Mouse (Mus musculus): ENCODE measurements around the gene Ptgir. TPM values are rescaled to one million over a fixed set of nuclear protein-coding genes. Genes with fewer than 3 reads are reported as not detected.
A peak's percentile ranks its signal among the peaks of the same experiment; 100 is the strongest.

Gene Ptgir
- 0.18 and 0.43 TPM in 2 replicates for polyA plus RNA-seq (2016; fragmentation: Nextera tagmentation; extraction: Ambion mirVana)

GRCm38 (mm10) chr7:16906281-16906680, at the start of gene Ptgir:
Gene Ptgir, plus strand, starts transcription at chr7:16906490.
- no peak for DNase-seq (ENCODE audit: low spot score)
- Histone ChIP-seq H3K36me3 (no peaks in the 10 kb centered on the region), H3K27me3 (ENCODE audit: low read depth, poor library complexity, severe bottlenecking) (0 out of 2 replicates have a peak, but pooled peaks cover 5% of the 10 kb centered on the region), H3K9me3 (replicated peaks) (no peaks in the 10 kb centered on the region), H3K4me3 (no peak within 1 kb of the TSS), H3K4me1 (peaks cover 62% of the 10 kb centered on the region), H3K27ac (peak within 1 kb of the TSS; percentile 27)
- WGBS: 16% methylated on average over 6 of the region's 6 CpGs

GRCm38 (mm10) chr7:16858336-16858735, 48.0 kb upstream of the Ptgir start:
- peaks cover 81% of the 10 kb centered on the region for H3K36me3 ChIP-seq
- H3K9me3 ChIP-seq (replicated peaks): no peaks in the 10 kb centered on the region
- 24% methylated on average over 17 of the region's 17 CpGs for WGBS
- H3K4me3 ChIP-seq: no peak overlapping the region
- no peaks in the 10 kb centered on the region for H3K27me3 ChIP-seq (ENCODE audit: low read depth, poor library complexity, severe bottlenecking)
- H3K4me1 ChIP-seq: no peaks in the 10 kb centered on the region
- peak; percentile 63 for DNase-seq (ENCODE audit: low spot score)
- H3K27ac ChIP-seq: no peak overlapping the region

GRCm38 (mm10) chr7:16859902-16860651, 46.2 kb upstream of the Ptgir start:
- H3K27me3 ChIP-seq (ENCODE audit: low read depth, poor library complexity, severe bottlenecking): no peaks in the 10 kb centered on the region
- H3K27ac ChIP-seq: no peak overlapping the region
- 38% methylated on average over 5 of the region's 5 CpGs for WGBS
- no peaks in the 10 kb centered on the region for H3K9me3 ChIP-seq (replicated peaks)
- no peak overlapping the region for H3K4me3 ChIP-seq
- H3K4me1 ChIP-seq: 0 out of 2 replicates have a peak, but pooled peaks cover 3% of the 10 kb centered on the region
- peak; percentile 71 for DNase-seq (ENCODE audit: low spot score)
- H3K36me3 ChIP-seq: peaks cover 81% of the 10 kb centered on the region

- no peak overlapping the region for H3K27ac ChIP-seq
- no peak for DNase-seq (ENCODE audit: low spot score)
- peaks cover 89% of the 10 kb centered on the region for H3K36me3 ChIP-seq
- no peaks in the 10 kb centered on the region for H3K27me3 ChIP-seq (ENCODE audit: low read depth, poor library complexity, severe bottlenecking)
- H3K9me3 ChIP-seq (replicated peaks): no peaks in the 10 kb centered on the region
- WGBS: 94% methylated on average over 3 of the region's 3 CpGs
- no peak overlapping the region for H3K4me3 ChIP-seq
- H3K4me1 ChIP-seq: peaks cover 21% of the 10 kb centered on the region
Observed at GRCm38 (mm10) chr7:16867488-16867887, 38.8 kb upstream of the Ptgir start.

- peak; percentile 61 for DNase-seq (ENCODE audit: low spot score)
- no peaks in the 10 kb centered on the region for H3K27me3 ChIP-seq (ENCODE audit: low read depth, poor library complexity, severe bottlenecking)
- peaks cover 70% of the 10 kb centered on the region for H3K36me3 ChIP-seq
- no peaks in the 10 kb centered on the region for H3K9me3 ChIP-seq (replicated peaks)
- peak overlapping the region; percentile 41 for H3K4me3 ChIP-seq
- peaks cover 22% of the 10 kb centered on the region for H3K4me1 ChIP-seq
- WGBS: 12% methylated on average over 16 of the region's 16 CpGs
- peak overlapping the region; percentile 32; the same call in 1 of the 2 replicates for H3K27ac ChIP-seq
Observed at GRCm38 (mm10) chr7:16869497-16869896, 36.8 kb upstream of the Ptgir start.

GRCm38 (mm10) chr7:16871600-16871999, 34.7 kb upstream of the Ptgir start:
- no peak for DNase-seq (ENCODE audit: low spot score)
- 79% methylated on average over 10 of the region's 10 CpGs for WGBS
- H3K4me3 ChIP-seq: no peak overlapping the region

GRCm38 (mm10) chr7:16872478-16872877, 33.8 kb upstream of the Ptgir start:
- no peaks in the 10 kb centered on the region for H3K9me3 ChIP-seq (replicated peaks)
- WGBS: 95% methylated on average over 9 of the region's 9 CpGs
- H3K4me3 ChIP-seq: no peak overlapping the region
- H3K27me3 ChIP-seq (ENCODE audit: low read depth, poor library complexity, severe bottlenecking): no peaks in the 10 kb centered on the region
- no peak overlapping the region for H3K27ac ChIP-seq
- peaks cover 33% of the 10 kb centered on the region for H3K4me1 ChIP-seq
- DNase-seq (ENCODE audit: low spot score): no peak
- H3K36me3 ChIP-seq: peaks cover 42% of the 10 kb centered on the region

More at GRCm38 (mm10) chr7:16871600-16871999, 34.7 kb upstream of the Ptgir start:
- peaks cover 24% of the 10 kb centered on the region for H3K4me1 ChIP-seq
- no peaks in the 10 kb centered on the region for H3K27me3 ChIP-seq (ENCODE audit: low read depth, poor library complexity, severe bottlenecking)
- H3K36me3 ChIP-seq: peaks cover 50% of the 10 kb centered on the region
- H3K27ac ChIP-seq: no peak overlapping the region
- no peaks in the 10 kb centered on the region for H3K9me3 ChIP-seq (replicated peaks)

GRCm38 (mm10) chr7:16873392-16873791, 32.9 kb upstream of the Ptgir start:
- no peak overlapping the region for H3K27ac ChIP-seq
- H3K9me3 ChIP-seq (replicated peaks): no peaks in the 10 kb centered on the region
- H3K27me3 ChIP-seq (ENCODE audit: low read depth, poor library complexity, severe bottlenecking): no peaks in the 10 kb centered on the region
- H3K4me3 ChIP-seq: 0 out of 2 replicates have a peak overlapping the region, but pooled peaks have one; percentile 4
- H3K36me3 ChIP-seq: peaks cover 44% of the 10 kb centered on the region
- H3K4me1 ChIP-seq: peaks cover 42% of the 10 kb centered on the region
- WGBS: 94% methylated on average over 4 of the region's 4 CpGs
- DNase-seq (ENCODE audit: low spot score): no peak

- Histone ChIP-seq H3K27me3 (ENCODE audit: low read depth, poor library complexity, severe bottlenecking) (no peaks in the 10 kb centered on the region), H3K4me3 (peak overlapping the region; percentile 94), H3K36me3 (peaks cover 47% of the 10 kb centered on the region), H3K9me3 (replicated peaks) (no peaks in the 10 kb centered on the region), H3K27ac (peak overlapping the region; percentile 96), H3K4me1 (peaks cover 45% of the 10 kb centered on the region)
- WGBS: 4% methylated on average over 17 of the region's 17 CpGs
- peak; percentile 84 for DNase-seq (ENCODE audit: low spot score)
Observed at GRCm38 (mm10) chr7:16874190-16874589, 32.1 kb upstream of the Ptgir start.

GRCm38 (mm10) chr7:16874756-16875309, 31.5 kb upstream of the Ptgir start:
- peak overlapping the region; percentile 94 for H3K4me3 ChIP-seq
- peaks cover 46% of the 10 kb centered on the region for H3K36me3 ChIP-seq
- under 1% methylated on average over 33 of the region's 33 CpGs for WGBS
- no peaks in the 10 kb centered on the region for H3K9me3 ChIP-seq (replicated peaks)
- peak; percentile 99 for DNase-seq (ENCODE audit: low spot score)
- H3K4me1 ChIP-seq: peaks cover 43% of the 10 kb centered on the region
- peak overlapping the region; percentile 96 for H3K27ac ChIP-seq
- H3K27me3 ChIP-seq (ENCODE audit: low read depth, poor library complexity, severe bottlenecking): no peaks in the 10 kb centered on the region

- Histone ChIP-seq H3K27ac (peak within 1 kb of the TSS; percentile 96), H3K27me3 (ENCODE audit: low read depth, poor library complexity, severe bottlenecking) (no peaks in the 10 kb centered on the region), H3K4me1 (peaks cover 43% of the 10 kb centered on the region), H3K9me3 (replicated peaks) (no peaks in the 10 kb centered on the region), H3K4me3 (peak within 1 kb of the TSS; percentile 94), H3K36me3 (peaks cover 44% of the 10 kb centered on the region)
- no peak for DNase-seq (ENCODE audit: low spot score)
- 0% methylated on average over 1 of the region's 1 CpGs for WGBS
Observed at GRCm38 (mm10) chr7:16875310-16875325, 31.2 kb upstream of the Ptgir start, which contains the start of gene Dact3. Gene Dact3, plus strand, starts transcription at chr7:16875317.

- peak overlapping the region; percentile 96 for H3K27ac ChIP-seq
- peaks cover 44% of the 10 kb centered on the region for H3K36me3 ChIP-seq
- under 1% methylated on average over 42 of the region's 42 CpGs for WGBS
- H3K27me3 ChIP-seq (ENCODE audit: low read depth, poor library complexity, severe bottlenecking): no peaks in the 10 kb centered on the region
- H3K4me3 ChIP-seq: peak overlapping the region; percentile 94
- DNase-seq (ENCODE audit: low spot score): no peak
- H3K4me1 ChIP-seq: peaks cover 43% of the 10 kb centered on the region
- H3K9me3 ChIP-seq (replicated peaks): no peaks in the 10 kb centered on the region
Observed at GRCm38 (mm10) chr7:16875326-16875725, 31.0 kb upstream of the Ptgir start.

- Histone ChIP-seq H3K4me1 (peaks cover 43% of the 10 kb centered on the region), H3K27ac (peak overlapping the region; percentile 96), H3K36me3 (peaks cover 44% of the 10 kb centered on the region), H3K27me3 (ENCODE audit: low read depth, poor library complexity, severe bottlenecking) (no peaks in the 10 kb centered on the region), H3K9me3 (replicated peaks) (no peaks in the 10 kb centered on the region), H3K4me3 (peak overlapping the region; percentile 94)
- 1% methylated on average over 11 of the region's 11 CpGs for WGBS
- peak; percentile 58 for DNase-seq (ENCODE audit: low spot score)
Observed at GRCm38 (mm10) chr7:16876006-16876405, 30.3 kb upstream of the Ptgir start.

All from limb, embryonic 10.5 days (tissue).